Mouse (Mus musculus) myocyte (in vitro differentiated cells): ENCODE measurements around the gene Cdh8.

Experiments
- CEBPB ChIP-seq: IDR thresholded peaks from 2 replicates; pipeline ENCODE4 v1.6.1; 2011; ENCODE audit warnings: mild to moderate bottlenecking, moderate library complexity; ENCODE audit not compliant: poor library complexity, insufficient read depth, severe bottlenecking
- E2F4 ChIP-seq: IDR thresholded peaks from one replicate; pipeline ENCODE4 v1.6.1; 2011; ENCODE audit warnings: mild to moderate bottlenecking, control low read depth, moderate library complexity; ENCODE audit not compliant: insufficient read depth
- MAX ChIP-seq: IDR thresholded peaks from one replicate; pipeline ENCODE4 v1.6.1; 2011; ENCODE audit warnings: low read depth, mild to moderate bottlenecking, control low read depth
- MYOD1 ChIP-seq, 3 experiments: IDR thresholded peaks; one replicate each; pipeline ENCODE4 v1.6.1; 2011; ENCODE audit warnings: control low read depth in 2 of 3, low read depth in 2 of 3, mild to moderate bottlenecking in 2 of 3, moderate library complexity in 1 of 3; ENCODE audit not compliant: insufficient read length in 2 of 3, control insufficient read depth in 1 of 3
- MYOG ChIP-seq, 3 experiments: IDR thresholded peaks; one replicate each; pipeline ENCODE4 v1.6.1; 2011; ENCODE audit warnings: control low read depth in 2 of 3, low read depth in 2 of 3, mild to moderate bottlenecking in 2 of 3; ENCODE audit not compliant: insufficient read length in 2 of 3, control insufficient read depth in 1 of 3, insufficient read depth in 1 of 3
- POLR2A ChIP-seq: IDR thresholded peaks from one replicate; pipeline ENCODE4 v1.6.1; 2011; ENCODE audit warnings: low read depth, mild to moderate bottlenecking, control low read depth, moderate library complexity; ENCODE audit not compliant: insufficient read length
- POLR2AphosphoS2 ChIP-seq: IDR thresholded peaks from one replicate; pipeline ENCODE4 v1.6.1; 2011; ENCODE audit warnings: low read depth, control low read depth; ENCODE audit not compliant: insufficient read length
- REST ChIP-seq: IDR thresholded peaks from one replicate; pipeline ENCODE4 v1.6.1; 2011; ENCODE audit warnings: mild to moderate bottlenecking, control low read depth, moderate library complexity; ENCODE audit not compliant: insufficient read depth, insufficient read length
- SRF ChIP-seq: IDR thresholded peaks from one replicate; pipeline ENCODE4 v1.6.1; 2011; ENCODE audit warnings: low read depth; ENCODE audit not compliant: control insufficient read depth, insufficient read length
- TCF12 ChIP-seq: IDR thresholded peaks from one replicate; pipeline ENCODE4 v1.6.1; 2011; ENCODE audit warnings: mild to moderate bottlenecking, control low read depth; ENCODE audit not compliant: poor library complexity, insufficient read depth, severe bottlenecking
- TCF3 ChIP-seq: IDR thresholded peaks from one replicate; pipeline ENCODE4 v1.6.1; 2011; ENCODE audit warnings: low read depth, control low read depth; ENCODE audit not compliant: insufficient read length
- USF1 ChIP-seq: IDR thresholded peaks from one replicate; pipeline ENCODE4 v1.6.1; 2011; ENCODE audit warnings: low read depth, mild to moderate bottlenecking, control low read depth, moderate library complexity

DNA sequence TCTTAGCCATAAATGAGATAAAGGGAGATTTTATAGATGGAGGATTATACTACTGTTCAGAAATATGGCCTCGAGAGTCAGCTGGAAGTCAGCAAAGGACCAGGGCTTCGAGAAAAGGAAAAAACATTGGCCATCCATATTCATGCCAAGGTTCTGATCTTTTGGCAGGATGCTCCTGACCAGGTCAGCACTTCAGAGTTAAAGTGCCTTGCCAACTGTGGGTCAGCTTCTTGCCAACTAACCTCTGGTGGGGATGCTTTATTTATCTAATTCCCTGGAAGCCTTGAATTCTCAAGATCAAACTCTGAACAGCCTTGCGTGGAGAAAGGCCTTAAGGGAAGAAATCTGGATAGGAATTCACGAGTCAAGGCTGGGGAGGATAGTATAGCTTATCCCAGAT lies 9.6 kb upstream of the Cdh8 start:
- no peak for TF ChIP-seq POLR2A
- TF ChIP-seq POLR2AphosphoS2 = no peak
- TF ChIP-seq MYOD1 (IDR thresholded peaks at IDR 0.05; ENCODE audit: control insufficient read depth in 1 of 3, insufficient read length in 2 of 3, low read depth in 2 of 3) = no peak
- no peak for TF ChIP-seq USF1
- no peak for TF ChIP-seq SRF
- no peak for TF ChIP-seq E2F4
- TF ChIP-seq CEBPB = no peak
- TF ChIP-seq MYOG (IDR thresholded peaks at IDR 0.05; ENCODE audit: control insufficient read depth in 1 of 3, insufficient read depth in 1 of 3, insufficient read length in 2 of 3, low read depth in 2 of 3) = no peak
- TF ChIP-seq MAX = no peak
- TF ChIP-seq TCF3 = no peak
- no peak for TF ChIP-seq REST
- TF ChIP-seq TCF12 = no peak
